Mouse (Mus musculus) fibroblast of lung, adult 2 months (primary cell): ENCODE measurements around the gene Taok3.
A peak's percentile ranks its signal among the peaks of the same experiment; 100 is the strongest.

Source experiments
- DNase-seq: peaks from one replicate; pipeline ENCODE4 v3.0.0-alpha.2; 2011; ENCODE audit warnings: low read depth

Gene Taok3

DNA sequence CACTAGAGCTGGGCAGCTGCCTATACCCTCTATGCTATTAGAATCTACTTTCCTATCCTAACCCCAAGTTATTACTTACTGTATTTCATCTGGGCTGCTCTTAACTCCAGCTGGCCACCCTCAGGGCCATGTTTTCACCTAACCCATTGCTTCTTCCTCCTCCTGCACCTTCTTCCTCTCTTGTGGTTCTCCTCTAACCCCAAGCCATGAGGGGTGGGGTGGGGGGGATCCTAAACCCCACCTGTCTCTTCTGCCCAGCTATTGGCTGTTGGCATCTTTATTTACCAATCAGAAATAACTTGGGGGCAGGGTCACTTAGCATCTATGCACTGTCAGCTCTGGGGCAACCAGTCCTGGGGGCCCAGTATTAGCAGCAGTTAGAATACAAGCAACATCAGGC, 26.2 kb downstream of the Taok3 start:
- no peak for DNase-seq

DNA sequence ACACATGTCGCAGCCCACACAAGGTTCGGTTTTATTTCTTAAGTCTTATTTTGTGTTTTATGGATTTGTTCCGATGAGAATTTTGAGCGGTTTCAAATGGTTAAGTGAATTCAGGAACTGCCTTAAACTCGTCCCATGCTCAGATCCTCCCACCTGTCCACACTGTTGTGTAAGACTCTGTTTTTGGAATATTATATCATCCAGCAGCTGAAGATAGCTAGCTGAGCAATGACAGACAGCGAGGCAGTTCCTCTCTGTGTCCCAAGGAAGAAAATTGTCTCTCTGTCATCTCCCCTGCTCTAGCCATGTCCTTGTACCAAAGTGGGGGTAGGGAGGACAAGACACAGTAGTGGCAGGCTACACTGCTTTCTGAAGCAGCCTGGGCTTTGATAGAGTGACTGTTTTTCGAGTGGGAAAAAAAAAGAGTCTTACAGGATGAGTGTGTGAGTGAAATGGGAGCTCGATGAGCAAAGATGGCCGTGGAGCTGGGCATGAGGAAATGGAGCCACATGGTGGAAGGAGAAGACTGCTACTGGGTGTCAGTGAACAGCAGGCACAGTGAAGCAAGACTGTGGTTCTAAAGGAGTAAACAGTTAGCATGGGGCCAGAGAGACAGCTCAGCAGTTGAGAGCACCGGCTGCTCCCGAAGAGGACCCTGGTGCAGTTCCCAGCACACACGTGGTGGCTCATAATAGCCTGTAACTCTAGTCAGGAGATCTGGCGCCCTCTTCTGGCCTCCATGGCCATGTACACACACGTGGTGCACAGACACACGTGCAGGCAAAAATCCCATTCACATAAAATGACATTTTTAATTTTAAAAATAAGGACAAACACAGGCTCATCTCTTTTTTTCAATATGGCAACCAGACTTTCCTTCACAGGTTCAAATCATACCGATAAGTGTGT, 27.5 kb downstream of the Taok3 start:
- no peak for DNase-seq

DNA sequence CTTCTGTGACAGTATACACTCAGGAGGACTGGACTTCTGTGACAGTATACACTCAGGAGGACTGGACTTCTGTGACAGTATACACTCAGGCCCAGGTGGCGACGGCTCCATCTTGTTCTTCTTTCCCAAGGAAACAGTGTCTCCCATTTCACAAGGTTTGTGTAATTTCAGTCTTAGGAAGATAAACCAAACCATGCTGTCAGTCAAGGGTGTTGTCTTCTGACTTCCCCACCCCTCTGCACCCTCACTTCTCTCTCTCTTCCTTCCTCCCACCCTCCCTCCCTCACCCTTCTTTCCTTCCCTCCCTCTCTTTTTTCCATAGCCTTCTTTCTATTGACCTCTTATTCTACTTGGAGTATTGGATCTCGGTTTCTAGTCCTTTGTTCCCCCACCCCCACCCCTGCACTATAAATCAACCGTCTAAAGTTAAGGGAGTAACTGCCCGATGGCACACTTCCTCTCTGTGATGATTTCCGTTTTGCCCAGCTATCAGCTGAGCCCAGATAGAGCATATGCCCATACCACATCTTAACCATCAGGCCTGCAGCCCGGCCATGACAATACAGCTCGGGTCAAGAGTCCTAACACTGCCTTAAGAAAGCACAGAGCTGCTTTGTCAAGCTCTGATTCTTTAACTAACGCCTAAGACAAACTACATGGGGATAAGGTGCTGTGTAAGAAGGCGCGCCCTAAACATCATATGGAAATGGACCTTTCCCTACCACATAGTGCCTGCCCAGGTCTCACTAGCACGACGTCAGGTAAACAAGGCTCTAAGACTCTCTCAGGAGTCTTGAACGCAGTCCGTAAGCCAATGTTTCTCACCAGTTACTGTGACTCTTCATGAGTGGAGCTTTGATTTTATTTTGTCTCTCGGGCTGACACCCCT, 29.4 kb downstream of the Taok3 start:
- DNase-seq = no peak

DNA sequence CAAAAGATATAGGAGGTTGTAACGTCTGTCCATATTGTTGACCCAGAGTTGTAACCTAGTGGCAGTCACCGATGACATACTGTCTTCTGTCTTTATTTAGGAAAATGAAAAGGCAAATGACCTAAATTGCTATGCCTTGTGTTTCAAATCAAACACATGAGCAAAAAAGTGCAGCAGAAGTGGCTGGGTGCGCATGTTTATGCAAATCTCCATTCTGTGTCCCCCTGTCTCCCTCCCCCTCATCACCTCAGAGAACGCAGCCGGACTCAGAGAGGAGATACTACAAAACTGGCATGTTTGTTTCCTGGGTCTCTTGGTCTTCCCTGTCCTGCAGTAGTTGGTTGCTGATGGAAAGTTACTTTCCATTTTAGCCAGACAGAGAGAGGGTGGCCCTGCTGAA, 30.1 kb downstream of the Taok3 start:
- no peak for DNase-seq

DNA sequence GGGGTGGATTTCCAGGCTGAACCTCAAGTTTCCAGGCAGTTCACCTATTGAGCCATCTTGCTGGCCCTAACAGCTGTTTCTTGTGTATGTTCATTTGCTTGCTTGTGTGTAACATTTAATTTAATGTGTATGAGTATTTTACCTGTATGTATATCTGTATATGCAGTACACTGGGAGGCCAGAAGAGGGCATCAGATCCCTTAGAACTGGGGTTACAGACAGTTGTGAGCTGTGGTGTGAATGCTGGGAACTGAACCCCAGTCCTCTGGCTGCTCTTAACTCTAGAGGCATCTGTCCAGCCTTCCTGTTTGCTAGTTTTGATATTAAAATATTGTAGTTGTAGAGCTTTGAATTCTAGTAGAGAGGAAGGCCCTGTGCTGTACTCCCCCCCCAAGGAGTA, 33.0 kb downstream of the Taok3 start:
- DNase-seq = no peak

DNA sequence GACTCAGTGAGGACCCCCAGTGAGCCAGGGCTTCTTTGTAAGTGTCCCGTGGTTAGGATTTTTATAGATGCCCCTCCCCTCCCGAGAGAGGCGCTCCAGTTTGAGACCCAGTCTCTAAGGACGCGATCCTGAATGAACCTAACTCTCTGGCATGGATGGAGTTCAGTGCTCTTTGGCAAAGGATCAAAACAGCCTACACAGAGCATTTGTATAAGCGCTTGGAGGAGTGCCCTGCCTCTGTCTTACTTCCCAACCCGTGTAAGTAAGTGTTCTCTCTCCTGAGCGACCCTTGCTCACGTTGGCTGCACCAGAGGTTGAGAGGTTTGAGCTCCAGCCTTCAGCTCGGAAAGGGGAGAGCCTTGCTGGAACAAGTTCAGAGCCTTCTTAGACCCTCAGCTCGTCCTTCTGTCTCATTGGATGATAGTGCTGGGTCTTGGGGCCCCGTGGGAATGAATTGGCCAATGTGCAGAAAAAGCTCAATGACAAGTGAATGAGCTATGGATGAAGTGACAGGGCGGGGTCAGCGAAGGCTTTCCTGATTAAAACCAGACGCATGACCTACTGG, 33.7 kb downstream of the Taok3 start:
- DNase-seq = no peak

DNA sequence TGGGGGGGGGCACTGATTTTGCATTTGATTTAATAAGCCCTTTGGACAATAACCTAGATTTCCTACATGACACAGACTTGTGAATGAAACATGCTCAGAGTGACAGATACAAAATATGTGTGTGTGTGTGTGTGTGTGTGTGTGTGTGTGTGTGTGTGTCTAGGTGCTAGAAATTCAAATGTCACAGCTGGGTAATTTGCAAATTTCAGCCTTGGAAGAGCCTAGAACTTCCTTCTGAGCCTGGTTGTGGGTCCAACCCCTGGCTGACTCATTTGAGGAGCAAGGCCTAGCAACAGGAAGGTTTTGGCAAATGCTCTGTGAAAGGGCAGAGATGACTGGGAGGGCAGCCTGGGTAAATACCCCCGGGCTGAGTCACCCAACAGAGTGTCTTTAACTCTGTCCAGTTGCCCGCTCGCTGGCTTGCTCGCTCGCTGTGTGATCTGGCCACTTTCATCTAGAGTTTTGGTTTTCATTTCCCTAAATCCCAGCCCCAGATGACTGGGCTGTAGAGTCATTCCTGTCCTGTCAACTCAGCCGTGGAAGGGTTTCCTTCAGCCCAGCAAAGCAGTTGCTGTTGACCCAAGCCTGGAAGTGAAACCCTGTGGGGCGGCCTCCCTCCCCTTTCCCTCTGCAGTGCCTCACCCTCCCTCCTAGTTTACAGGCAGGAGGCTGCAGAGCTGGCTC, 38.5 kb downstream of the Taok3 start:
- peak; percentile 98 for DNase-seq

DNA sequence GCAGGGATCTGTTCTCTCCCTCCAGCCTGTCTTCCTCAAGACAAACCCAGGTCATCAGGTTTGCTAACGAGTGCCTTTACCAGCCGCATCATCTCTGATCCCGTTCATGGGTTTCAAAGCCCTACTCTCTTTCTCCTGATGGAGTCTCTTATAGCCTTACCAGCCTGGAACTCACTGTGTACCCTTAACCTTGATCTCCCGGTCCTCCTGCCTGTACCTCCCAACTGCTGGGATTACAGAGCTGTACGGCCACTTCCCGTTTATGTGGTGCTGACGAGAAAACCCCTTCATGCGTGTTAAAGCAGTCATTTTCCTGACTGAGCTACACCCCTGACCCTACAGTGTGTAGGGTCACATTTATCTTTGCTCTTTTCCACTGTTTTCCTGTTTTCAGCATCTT, 39.4 kb downstream of the Taok3 start:
- no peak for DNase-seq

DNA sequence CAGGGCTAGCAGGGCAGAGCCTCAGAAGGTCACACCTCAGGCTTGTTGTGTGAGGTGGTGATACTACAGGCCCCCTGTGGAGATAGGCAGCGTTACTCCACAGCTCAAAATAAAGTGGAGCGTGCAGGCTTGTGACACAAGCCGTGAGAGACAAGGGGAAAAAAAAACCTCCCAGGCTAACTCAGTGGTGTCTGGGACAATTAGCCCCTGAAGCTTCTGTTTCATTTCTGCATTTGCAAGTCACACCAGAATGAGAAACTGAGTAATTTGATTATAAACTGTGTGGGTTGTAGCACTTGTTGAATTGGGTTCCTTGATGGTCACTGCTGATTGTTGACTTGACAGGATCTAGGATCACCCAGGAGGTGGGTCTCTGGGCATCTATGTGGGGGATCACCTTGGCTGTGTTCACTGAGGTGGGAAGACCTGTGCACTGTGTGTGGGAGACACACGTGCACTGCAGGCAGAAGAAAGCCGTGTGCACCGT, 39.9 kb downstream of the Taok3 start:
- DNase-seq = no peak

DNA sequence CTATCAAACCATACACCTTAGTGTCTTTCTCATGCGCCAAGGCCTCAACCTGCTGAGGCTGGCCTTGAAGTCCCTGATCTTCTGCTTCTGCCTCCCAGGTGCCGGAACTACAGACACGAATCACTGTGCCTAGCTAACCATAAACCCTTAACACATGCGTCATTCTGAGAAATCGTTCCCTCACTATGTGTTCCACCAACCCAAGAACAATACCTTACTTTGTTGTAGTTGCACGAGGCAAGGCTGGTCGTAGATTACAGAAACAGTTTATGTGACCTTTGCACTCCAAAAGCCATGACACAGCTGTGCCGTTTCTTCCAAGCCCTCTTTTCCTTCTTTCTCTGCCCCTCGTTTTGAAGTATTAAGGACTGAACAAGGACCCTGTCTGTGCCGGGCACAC, 40.6 kb downstream of the Taok3 start:
- no peak for DNase-seq

DNA sequence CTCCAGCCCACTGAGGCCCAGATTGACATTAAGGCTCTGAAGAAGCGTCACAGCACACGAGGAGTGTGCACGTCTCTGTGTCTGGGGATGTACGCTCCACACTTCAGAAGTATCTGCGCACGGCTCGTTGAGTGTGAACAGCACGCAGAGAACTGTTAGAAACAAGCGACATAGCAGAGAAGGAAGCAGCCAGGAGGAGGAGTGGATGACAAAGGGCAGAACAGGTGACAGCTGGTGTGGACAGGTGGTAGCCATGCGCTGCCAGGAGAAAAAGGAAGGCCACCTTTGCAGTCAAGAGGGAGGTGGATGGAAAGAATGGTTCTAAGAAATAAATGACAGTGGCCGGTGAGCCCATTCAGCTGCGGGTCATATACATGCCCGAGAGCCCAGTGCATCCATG, 43.9 kb downstream of the Taok3 start:
- DNase-seq = no peak

DNA sequence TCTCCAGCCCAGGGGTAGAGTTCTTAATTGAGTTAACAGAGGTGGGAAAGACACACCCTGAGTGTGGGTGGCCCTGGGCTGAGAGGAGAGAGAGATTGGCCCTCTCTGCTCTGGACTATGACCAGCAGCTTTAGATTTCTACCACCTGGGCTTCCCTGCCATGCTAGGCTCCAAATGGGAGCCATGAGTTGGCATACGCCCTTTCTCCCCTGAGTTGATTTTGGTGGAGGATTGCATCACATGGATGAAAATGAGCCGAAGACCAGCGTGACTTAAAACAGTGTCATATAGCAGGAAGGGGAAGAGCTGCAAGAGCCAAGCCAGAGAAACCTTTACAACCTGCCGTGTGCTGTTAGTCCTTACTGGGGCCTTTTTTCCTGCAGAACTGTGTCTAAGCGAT, 44.6 kb downstream of the Taok3 start:
- DNase-seq = no peak

DNA sequence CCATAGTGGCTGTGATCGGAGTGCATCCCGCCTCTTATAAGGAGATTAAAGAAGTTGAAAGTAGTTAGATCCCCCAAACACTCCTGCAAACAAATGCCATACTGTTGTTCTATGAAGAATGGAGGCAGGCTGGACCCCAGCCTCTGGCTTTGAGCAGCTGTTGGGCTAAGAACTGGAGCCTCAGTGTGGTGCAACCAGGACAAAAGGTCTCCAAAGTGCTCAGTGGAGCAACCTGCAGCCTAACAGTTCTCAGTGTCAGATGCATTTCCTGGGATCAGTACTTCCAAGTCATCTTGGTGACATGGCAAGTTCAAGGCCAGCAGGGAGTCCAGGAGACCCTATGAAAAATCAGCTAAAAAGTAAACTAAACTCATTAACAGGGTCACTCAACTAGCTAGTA, 45.0 kb downstream of the Taok3 start:
- no peak for DNase-seq

DNA sequence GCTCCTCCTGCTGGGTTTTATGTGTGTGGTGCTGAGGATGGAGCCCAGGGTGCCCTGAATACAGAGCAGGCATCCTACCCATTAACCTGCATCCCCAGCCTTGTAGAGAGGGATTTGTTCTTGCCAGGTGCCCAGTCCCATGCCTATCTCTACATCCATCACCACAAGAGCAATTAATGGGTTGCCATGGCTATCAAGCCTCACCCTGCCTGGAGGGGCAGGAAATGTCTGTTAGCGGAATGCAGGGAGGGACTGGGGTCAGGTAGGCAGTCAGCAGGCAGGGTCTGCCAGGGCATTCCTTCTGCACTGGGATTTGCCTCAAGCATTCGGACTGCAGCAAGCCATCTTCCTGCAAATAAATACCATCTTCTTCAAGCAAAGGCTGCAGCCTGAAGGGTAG, 46.0 kb downstream of the Taok3 start:
- DNase-seq = no peak

DNA sequence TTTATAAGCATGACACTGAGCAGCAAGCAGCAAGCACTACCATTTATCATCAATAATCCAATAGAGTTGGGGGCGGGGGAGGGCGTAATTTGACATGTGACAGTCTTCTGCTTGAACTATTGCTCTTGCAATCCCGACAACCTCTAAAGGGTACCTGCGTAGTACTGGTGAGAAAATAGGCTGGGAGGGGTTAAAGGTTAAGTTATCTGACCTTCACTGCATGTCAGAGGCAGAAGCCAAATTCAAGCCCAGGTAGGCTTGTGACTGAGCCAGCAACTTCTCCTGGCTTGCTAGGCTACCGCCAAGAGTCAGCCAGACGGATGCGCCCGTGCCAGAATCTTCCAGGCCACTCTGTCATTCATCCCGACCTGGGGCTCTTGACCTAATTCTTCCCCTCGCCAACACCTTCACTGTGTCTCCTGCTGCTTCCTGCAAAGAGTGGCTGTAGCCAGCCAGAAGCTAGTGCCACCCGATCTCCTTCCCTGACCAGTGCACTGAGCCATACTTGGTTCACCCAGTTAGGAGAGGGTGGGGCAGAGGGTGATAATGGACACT, 47.0 kb downstream of the Taok3 start:
- no peak for DNase-seq

DNA sequence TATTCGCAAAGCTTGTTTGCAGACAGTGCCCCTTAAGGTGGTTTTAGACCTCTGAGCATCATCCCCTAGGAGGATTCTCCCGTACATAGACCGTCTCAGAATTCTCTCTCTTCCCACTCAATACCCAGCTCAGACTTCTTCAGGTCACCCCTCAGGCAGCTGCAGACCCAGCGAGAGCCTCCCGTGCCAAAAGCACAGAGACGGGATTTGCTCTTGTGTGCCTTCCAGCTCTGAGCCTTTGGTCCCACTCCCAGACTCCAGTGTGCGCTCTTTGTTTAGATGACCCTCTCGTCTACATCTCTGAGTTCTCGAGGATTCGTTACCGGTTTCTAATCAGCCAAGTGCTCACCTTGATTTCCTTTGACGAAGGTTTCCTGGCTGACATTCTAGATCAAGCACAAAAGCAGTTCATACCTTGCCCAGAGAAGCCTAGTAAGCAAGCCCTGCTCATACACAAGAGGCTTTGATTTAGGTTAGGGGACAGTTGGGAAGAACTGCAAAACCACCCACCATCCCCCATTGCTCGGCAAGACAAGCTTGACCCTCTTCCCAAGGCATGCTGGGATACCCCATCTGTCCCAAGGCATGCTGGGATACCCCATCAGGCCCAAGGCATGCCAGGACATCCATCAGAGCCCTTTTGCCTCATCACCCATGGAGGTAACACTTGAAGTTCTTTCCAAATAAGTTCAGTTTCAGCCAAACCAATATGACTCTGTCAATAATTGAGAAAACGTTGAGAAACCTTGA, 48.6 kb downstream of the Taok3 start:
- DNase-seq = no peak

DNA sequence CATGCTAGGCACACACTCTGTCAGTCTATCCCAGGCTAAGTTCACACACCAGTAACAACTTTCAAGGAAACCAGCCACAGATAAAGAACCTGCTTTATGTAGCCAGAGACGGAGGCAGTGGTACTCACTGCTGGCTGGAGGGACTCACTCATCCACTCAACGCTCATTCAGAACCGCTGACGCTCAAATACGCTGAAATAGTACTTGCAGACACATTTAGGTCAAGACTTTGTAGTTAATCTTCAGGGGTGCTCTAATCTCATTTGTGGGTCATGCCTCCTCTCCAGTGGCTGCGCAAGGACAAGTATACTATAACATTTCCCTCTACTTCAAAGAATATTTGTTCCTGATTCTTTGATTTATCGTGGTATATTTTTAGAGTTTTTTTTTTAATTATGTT, 54.1 kb downstream of the Taok3 start:
- DNase-seq = no peak

DNA sequence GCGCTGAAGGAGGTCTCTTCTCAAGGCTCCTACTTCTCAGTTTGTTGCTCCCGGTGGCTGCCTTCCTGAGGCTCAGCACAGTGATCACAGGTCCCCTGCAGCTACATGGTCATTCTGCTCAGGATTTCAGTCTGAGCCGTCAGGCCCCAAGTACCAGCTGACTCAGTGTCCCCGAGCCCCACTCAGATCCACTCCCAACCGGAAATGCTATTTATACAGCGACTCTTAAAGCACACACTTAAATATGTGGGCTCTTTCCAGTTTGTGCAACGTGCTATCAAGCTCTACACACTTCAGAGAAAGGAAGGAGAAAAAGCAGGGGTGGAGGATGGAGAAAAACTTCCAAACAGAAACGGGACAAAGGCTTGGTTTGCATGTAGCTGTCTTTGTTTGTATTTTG, 56.0 kb downstream of the Taok3 start:
- no peak for DNase-seq

DNA sequence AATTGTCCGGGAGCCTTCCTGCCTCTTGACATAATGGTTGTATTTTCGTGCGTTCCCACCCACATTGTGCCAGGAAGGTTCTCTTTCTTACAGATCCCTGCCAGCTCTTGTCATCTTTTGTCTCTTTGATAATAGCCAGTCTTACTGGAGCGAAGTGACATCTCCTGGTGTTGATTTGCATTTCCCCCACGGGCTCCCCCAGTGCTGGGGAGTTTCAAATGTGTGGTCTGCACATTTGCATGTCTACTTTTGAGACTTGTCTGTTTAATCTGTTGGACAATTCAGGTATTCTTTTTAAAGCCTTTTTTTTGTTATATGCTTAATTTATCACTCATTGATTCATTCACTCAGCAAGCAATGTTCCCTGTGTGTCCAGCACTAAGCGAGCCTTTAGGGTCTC, 58.1 kb downstream of the Taok3 start:
- DNase-seq = no peak

DNA sequence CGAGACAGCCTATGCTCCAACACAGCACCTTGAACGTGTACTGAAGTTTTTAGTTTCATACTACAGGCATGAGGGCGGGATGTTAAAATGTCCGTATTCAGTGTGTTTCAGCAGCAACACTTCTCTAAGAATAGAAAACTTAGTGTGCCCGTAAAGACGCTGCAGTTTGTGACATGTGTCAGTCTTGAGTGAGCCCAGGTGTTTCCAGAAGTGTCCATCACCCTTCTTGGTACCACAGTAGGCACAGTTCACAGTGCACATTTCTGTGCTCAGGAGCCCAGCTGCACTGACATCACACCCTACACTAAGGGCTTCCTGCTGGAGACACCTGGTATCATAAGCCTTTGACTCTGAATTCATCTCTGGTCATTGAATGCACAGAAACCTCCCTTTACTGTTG, 58.6 kb downstream of the Taok3 start:
- no peak for DNase-seq

DNA sequence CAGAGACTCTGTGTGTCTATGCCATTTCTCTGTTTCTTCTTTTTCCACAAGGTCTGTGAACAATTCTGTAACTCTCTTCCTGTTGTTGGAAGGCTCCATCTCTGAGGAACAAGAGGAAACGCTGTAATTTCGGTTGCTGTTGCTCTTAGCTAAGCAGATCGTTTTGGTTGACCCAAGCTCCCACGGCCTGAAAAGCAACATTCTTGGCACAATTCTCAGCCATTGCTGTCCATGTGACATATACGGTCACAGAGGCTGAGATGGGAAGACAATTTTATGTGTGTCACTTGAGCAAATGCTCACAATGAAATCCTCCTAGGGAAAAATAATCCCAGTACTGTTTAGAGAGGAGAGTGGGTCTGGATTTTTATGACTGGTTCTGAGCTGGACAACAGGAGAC, 62.0 kb downstream of the Taok3 start:
- DNase-seq = no peak
